Comparison of ENCODE assay signal across 19 mouse cellular contexts in the genomic region with DNA sequence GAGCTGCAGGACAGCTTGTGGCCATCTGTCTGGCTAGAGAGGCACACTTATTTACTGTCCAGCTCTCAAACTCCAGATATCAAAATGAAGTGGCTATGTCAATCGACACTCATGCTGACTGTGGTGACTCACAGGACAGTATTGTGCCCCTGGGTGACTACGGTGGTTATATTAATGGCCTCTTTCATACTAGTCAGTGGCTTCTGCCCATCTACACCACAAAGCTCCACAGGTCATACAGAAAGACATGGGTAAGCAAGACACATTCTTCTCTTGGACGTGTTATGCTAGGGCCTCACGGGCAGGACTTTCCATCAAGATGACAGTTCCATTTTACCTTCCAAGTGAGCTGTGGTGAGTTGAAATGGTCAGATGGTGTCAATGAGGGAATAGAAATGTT.
"Had no signal": no experiment of that assay in that cellular context is flagged by ENCODE, and none has a peak within 500 bp of the region (broad histone marks: within the 10 kb centered on the region; RNA-seq: fewer than 3 reads in every experiment).

No protein-coding gene starts in this region.

- H3K36me3 ChIP-seq: limb, embryonic 13.5 days; liver, embryonic 13.5 days; midbrain, embryonic 12.5 days; midbrain, embryonic 15.5 days; neural tube, embryonic 12.5 days; neural tube, embryonic 15.5 days had no signal

- H3K4me2 ChIP-seq: limb, embryonic 13.5 days; liver, embryonic 13.5 days; midbrain, embryonic 12.5 days; midbrain, embryonic 15.5 days; neural tube, embryonic 12.5 days; neural tube, embryonic 15.5 days had no signal

- H3K9me3 ChIP-seq: limb, embryonic 13.5 days; liver, embryonic 13.5 days; midbrain, embryonic 12.5 days; midbrain, embryonic 15.5 days; neural tube, embryonic 12.5 days; neural tube, embryonic 15.5 days had no signal

- H3K27ac ChIP-seq: limb, embryonic 13.5 days; liver, embryonic 13.5 days; macrophage; midbrain, embryonic 12.5 days; midbrain, embryonic 15.5 days; neural tube, embryonic 12.5 days; neural tube, embryonic 15.5 days had no signal

- ATAC-seq: midbrain, embryonic 15.5 days had no signal

- H3K27me3 ChIP-seq: limb, embryonic 13.5 days; liver, embryonic 13.5 days; midbrain, embryonic 12.5 days; midbrain, embryonic 15.5 days; neural tube, embryonic 12.5 days; neural tube, embryonic 15.5 days had no signal

- H3K4me1 ChIP-seq: liver, embryonic 13.5 days; midbrain, embryonic 12.5 days; midbrain, embryonic 15.5 days; neural tube, embryonic 12.5 days; neural tube, embryonic 15.5 days had no signal

- H3K9ac ChIP-seq: limb, embryonic 13.5 days; liver, embryonic 13.5 days; midbrain, embryonic 12.5 days; midbrain, embryonic 15.5 days; neural tube, embryonic 12.5 days; neural tube, embryonic 15.5 days had no signal

- H3K4me3 ChIP-seq: limb, embryonic 13.5 days; liver, embryonic 13.5 days; midbrain, embryonic 12.5 days; midbrain, embryonic 15.5 days; neural tube, embryonic 12.5 days; neural tube, embryonic 15.5 days had no signal

- DNase-seq: kidney, adult 9 months; kidney, postnatal 14 days; kidney, postnatal 4 days; left cerebral cortex, postnatal 4 days; liver, embryonic 13.5 days; lung, adult 2 months; lung, postnatal 14 days; right cerebral cortex, adult 18-20 months; right cerebral cortex, postnatal 14 days; right cerebral cortex, postnatal 4 days; thymus, adult 2 months; thymus, postnatal 14 days; thymus, postnatal 4 days had no signal
